Mouse (Mus musculus) heart, embryonic 14.5 days (tissue): ENCODE measurements around the gene Tor2a. TPM values are rescaled to one million over a fixed set of nuclear protein-coding genes. Genes with fewer than 3 reads are reported as not detected.

Experiments used
- ATAC-seq: fragments of 200-750 bp; cut with Nextera tagmentation; 2 replicates; pipeline ENCODE4 v1.8.0; 2017; ENCODE audit warnings: low read depth, moderate TSS enrichment; ENCODE audit not compliant: insufficient number of reproducible peaks, insufficient read depth, low FRiP score
- H3K27ac ChIP-seq, 2 experiments: fragments of 200-500 bp in 1 of 2; fragments of 300-500 bp in 1 of 2; sonication (generic) in 1 of 2; replicated peaks in 1 of 2; 2 replicates each; pipeline ENCODE4 v1.5.1; 2012 to 2014; ENCODE audit warnings: low read depth in 2 of 2, low read length in 2 of 2, control low read depth in 1 of 2, mild to moderate bottlenecking in 1 of 2, mixed read lengths in 1 of 2; ENCODE audit not compliant: control insufficient read depth in 1 of 2, insufficient read depth in 1 of 2
- H3K27me3 ChIP-seq: fragments of 300-500 bp; sonication (generic); 2 replicates; pipeline ENCODE4 v1.6.1; 2014; ENCODE audit warnings: mild to moderate bottlenecking, low read length, control low read depth; ENCODE audit not compliant: control insufficient read depth, insufficient read depth
- H3K36me3 ChIP-seq: fragments of 300-500 bp; sonication (generic); 2 replicates; pipeline ENCODE4 v1.6.1; 2014; ENCODE audit warnings: mild to moderate bottlenecking, control low read depth, low read length, mixed read lengths; ENCODE audit not compliant: control insufficient read depth, insufficient read depth
- H3K4me1 ChIP-seq, 2 experiments: fragments of 200-500 bp in 1 of 2; fragments of 300-500 bp in 1 of 2; sonication (generic) in 1 of 2; 2 replicates each; pipeline ENCODE4 v1.6.1; 2012 to 2014; ENCODE audit warnings: low read length in 2 of 2, control low read depth in 1 of 2, mixed read lengths in 1 of 2; ENCODE audit not compliant: control insufficient read depth in 2 of 2, insufficient read depth in 2 of 2
- H3K4me2 ChIP-seq: fragments of 300-500 bp; sonication (generic); 2 replicates; pipeline ENCODE4 v1.6.1; 2014; ENCODE audit warnings: mild to moderate bottlenecking, low read length
- H3K4me3 ChIP-seq, 2 experiments: fragments of 200-500 bp in 1 of 2; fragments of 300-500 bp in 1 of 2; sonication (generic) in 1 of 2; 2 replicates each; pipeline ENCODE4 v1.5.1; 2012 to 2014; ENCODE audit warnings: low read length in 2 of 2, mild to moderate bottlenecking in 2 of 2, control low read depth in 1 of 2, low read depth in 1 of 2, moderate library complexity in 1 of 2; ENCODE audit not compliant: control insufficient read depth in 1 of 2, insufficient read depth in 1 of 2
- H3K9ac ChIP-seq: fragments of 300-500 bp; sonication (generic); 2 replicates; pipeline ENCODE4 v1.6.1; 2014; ENCODE audit warnings: mild to moderate bottlenecking, low read length
- H3K9me3 ChIP-seq: fragments of 300-500 bp; sonication (generic); 2 replicates; pipeline ENCODE4 v1.6.1; 2016; ENCODE audit warnings: low read length, control low read depth; ENCODE audit not compliant: control insufficient read depth
- WGBS: fragments of 180-500 bp; shearing (Covaris S2); extraction: QIAGEN DNeasy Blood & Tissue Kit; methylation state at CpG from one replicate; pipeline ENCODE4 v1.1.7; 2014; 5-methylcytosine and 5-hydroxymethylcytosine counted together
- polyA plus RNA-seq: library from polyadenylated mRNA; unstranded; fragments of >200 nt; fragmentation: Nextera tagmentation; extraction: Ambion mirVana; gene quantifications from 2 replicates; pipeline ENCODE4 v1.2.1, GENCODE M21; 2014

The Tor2a gene
- polyA plus RNA-seq, 1 experiment from 2014 or later, result 42.7 TPM

DNA sequence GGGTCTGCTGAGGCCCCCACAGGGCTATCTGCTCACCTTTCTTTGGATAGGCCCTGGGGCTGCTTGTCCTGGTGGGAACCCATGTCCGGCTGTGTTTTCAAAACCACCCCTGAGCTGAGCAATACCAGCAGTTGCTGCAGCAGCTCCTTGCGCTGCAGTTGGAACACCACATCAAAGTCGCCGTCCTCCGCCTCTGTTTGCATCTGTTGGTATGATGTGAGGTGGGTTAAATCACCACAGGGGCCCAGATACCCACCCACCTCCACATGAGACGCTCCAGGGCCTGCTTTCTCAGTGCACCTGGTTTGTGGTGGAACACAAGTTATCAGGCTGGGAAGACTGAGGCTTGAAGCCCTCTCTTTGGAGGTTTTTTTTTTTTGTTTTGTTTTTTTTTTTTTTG, 21.0 kb downstream of the Tor2a start:
- no peak for ATAC-seq
- peaks cover 7 to 9% of the 10 kb centered on the region in 2 experiments for H3K4me1 ChIP-seq
- WGBS, result 93% methylated on average over 6 of the region's 6 CpGs
- no peaks in the 10 kb centered on the region for H3K9me3 ChIP-seq
- no peaks in the 10 kb centered on the region for H3K27me3 ChIP-seq
- H3K4me2 ChIP-seq, result no peak overlapping the region
- no peak overlapping the region for H3K4me3 ChIP-seq
- H3K36me3 ChIP-seq, result no peaks in the 10 kb centered on the region
- no peak overlapping the region for H3K9ac ChIP-seq
- no peak overlapping the region for H3K27ac ChIP-seq

DNA sequence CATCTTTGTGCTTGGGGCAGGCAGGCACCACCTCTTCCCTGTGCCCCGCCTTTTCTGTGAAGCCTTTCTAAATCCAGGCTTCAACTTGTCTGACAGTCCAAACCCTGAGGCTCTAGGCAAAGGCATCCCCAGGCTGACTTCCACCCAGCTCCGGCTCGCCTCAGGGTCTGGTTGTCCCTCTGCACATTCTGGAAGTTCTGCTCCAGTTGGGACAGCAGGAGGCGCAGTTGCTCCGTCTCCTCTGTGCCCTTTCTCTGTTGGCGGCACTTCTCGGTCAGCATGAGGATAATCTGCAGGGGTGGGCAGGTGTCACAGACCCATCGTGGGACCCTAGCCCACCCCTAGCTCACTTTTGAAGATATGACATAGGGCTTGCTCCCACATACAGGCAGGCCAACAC, 22.1 kb downstream of the Tor2a start:
- Histone ChIP-seq H3K4me3 (no peak overlapping the region), H3K4me2 (no peak overlapping the region), H3K9ac (no peak overlapping the region), H3K27ac (no peak overlapping the region), H3K4me1 (peaks cover 9 to 12% of the 10 kb centered on the region in 2 experiments), H3K9me3 (no peaks in the 10 kb centered on the region), H3K36me3 (no peaks in the 10 kb centered on the region), H3K27me3 (no peaks in the 10 kb centered on the region)
- 13% methylated on average over 8 of the region's 8 CpGs for WGBS
- no peak for ATAC-seq

DNA sequence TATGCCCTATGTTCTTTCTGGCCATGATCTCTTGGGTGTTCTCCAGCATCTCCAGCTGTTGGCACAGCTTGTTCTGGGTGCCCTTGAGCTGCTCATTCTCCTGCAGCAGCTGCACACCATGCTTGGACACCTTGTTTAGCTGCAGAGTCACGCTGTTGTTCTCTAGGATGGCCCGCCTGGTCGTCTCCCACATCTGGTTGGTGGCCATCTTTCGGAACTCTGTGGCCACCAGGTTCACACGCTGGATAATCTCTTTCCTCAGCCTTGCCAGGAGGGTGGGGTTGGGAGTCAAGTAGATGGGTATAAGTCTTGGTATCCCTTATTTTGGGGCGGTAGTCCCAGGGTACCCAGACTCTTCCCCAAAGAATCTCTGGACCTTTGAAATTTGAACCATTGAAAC, 22.7 kb downstream of the Tor2a start:
- 86% methylated on average over 6 of the region's 6 CpGs for WGBS
- ATAC-seq, result no peak
- no peak overlapping the region for H3K27ac ChIP-seq

DNA sequence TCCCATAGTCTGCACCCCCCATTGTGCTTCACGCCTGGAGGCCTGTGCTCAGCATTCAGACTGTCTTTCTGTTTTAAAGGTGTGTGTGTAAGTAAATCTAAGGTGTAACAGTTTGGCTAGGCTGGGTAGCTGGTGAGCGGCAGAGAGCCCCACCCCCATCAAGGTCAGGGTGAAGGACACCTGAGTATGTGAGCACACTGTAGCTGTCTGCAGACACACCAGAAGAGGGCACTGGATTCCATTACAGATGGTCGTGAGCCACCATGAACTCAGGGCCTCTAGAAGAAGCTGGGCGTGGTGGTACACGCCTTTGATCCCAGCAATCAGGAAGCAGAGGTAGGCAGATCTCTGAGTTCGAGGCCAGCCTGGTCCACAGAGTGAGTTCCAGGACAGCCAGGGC, 24.7 kb downstream of the Tor2a start:
- Histone ChIP-seq H3K4me1 (peaks cover 3 to 4% of the 10 kb centered on the region in 2 experiments; a peak in 3 of 4 replicates), H3K4me2 (no peak overlapping the region), H3K9me3 (no peaks in the 10 kb centered on the region), H3K27me3 (no peaks in the 10 kb centered on the region), H3K27ac (no peak overlapping the region), H3K9ac (no peak overlapping the region), H3K36me3 (no peaks in the 10 kb centered on the region), H3K4me3 (no peak overlapping the region)
- no peak for ATAC-seq
- WGBS, result 72% methylated on average over 6 of the region's 6 CpGs

More for the DNA sequence above, 22.7 kb downstream of the Tor2a start:
- no peaks in the 10 kb centered on the region for H3K9me3 ChIP-seq
- H3K27me3 ChIP-seq, result no peaks in the 10 kb centered on the region
- H3K4me2 ChIP-seq, result no peak overlapping the region
- H3K9ac ChIP-seq, result no peak overlapping the region
- H3K4me3 ChIP-seq, result no peak overlapping the region
- H3K36me3 ChIP-seq, result no peaks in the 10 kb centered on the region
- H3K4me1 ChIP-seq, result peaks cover 10 to 13% of the 10 kb centered on the region in 2 experiments

- ATAC-seq, result no peak
- Histone ChIP-seq H3K9me3 (no peaks in the 10 kb centered on the region), H3K36me3 (peaks cover 2% of the 10 kb centered on the region), H3K27ac (peak within 1 kb of the TSS in 1 of 2 experiments; percentile 12; a peak in 1 of 4 replicates), H3K4me1 (peaks cover 3 to 4% of the 10 kb centered on the region in 2 experiments; a peak in 3 of 4 replicates), H3K4me3 (no peak within 1 kb of the TSS), H3K9ac (peak within 1 kb of the TSS; percentile 30; the same call in 1 of the 2 replicates), H3K27me3 (no peaks in the 10 kb centered on the region), H3K4me2 (peak within 1 kb of the TSS; percentile 40; the same call in 1 of the 2 replicates)
- 41% methylated on average over 4 of the region's 4 CpGs for WGBS
Observed at GRCm38 (mm10) chr2:32784048-32784681, 27.1 kb downstream of the Tor2a start, which contains the start of gene Cfap157. Gene Cfap157 (minus strand): TSS chr2:32784428.

DNA sequence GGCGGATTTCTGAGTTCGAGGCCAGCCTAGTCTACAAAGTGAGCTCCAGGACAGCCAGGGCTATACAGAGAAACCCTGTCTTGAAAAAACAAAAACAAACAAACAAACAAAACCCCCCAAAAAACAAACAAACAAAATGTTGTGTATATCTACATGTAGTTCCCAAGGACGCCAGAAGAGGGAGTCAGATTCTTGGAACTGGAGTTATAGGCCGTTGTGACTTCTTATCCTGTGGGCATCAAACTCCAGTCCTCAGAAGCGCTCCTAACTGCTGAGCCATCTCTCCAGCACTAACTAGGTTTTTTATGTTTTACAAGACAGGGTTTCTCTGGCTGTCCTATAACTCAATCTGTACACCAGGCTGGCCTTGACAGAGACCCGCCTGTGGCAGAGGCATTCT, 30.1 kb downstream of the Tor2a start:
- H3K27ac ChIP-seq, result no peak overlapping the region
- H3K27me3 ChIP-seq, result no peaks in the 10 kb centered on the region
- peaks cover 9% of the 10 kb centered on the region for H3K36me3 ChIP-seq
- no peak overlapping the region for H3K9ac ChIP-seq
- no peak overlapping the region for H3K4me3 ChIP-seq
- no peaks in the 10 kb centered on the region for H3K9me3 ChIP-seq
- H3K4me1 ChIP-seq, result peaks cover 6 to 11% of the 10 kb centered on the region in 2 experiments; a peak in 3 of 4 replicates
- H3K4me2 ChIP-seq, result no peak overlapping the region
- no peak for ATAC-seq
- 60% methylated on average over 6 of the region's 6 CpGs for WGBS

GRCm38 (mm10) chr2:32788581-32788980, 31.5 kb downstream of the Tor2a start:
- Histone ChIP-seq H3K36me3 (peaks cover 9% of the 10 kb centered on the region), H3K27me3 (no peaks in the 10 kb centered on the region), H3K4me2 (no peak overlapping the region), H3K9ac (no peak overlapping the region), H3K9me3 (no peaks in the 10 kb centered on the region), H3K4me3 (no peak overlapping the region), H3K4me1 (peaks cover 6 to 11% of the 10 kb centered on the region in 2 experiments; a peak in 3 of 4 replicates), H3K27ac (no peak overlapping the region)
- WGBS, result 30% methylated on average over 2 of the region's 2 CpGs
- ATAC-seq, result no peak
